Mouse (Mus musculus): ENCODE measurements around the gene Rnf183. TPM values are rescaled to one million over a fixed set of nuclear protein-coding genes. Genes with fewer than 3 reads are reported as not detected.

Rnf183 gene
- polyA plus RNA-seq, 1 experiment from 2014 or later, result 0.21 TPM

- ATAC-seq (replicated peaks), result 0 out of 2 replicates have a peak, but pooled peaks have one; percentile 33
- peaks cover 19% of the 10 kb centered on the region for H3K36me3 ChIP-seq (replicated peaks)
Measured at GRCm38 (mm10) chr4:62427978-62428758, 6.9 kb downstream of the Rnf183 start.

GRCm38 (mm10) chr4:62425891-62426290 lies 9.2 kb downstream of the Rnf183 start:
- 97% methylated on average over 4 of the region's 4 CpGs for WGBS
- H3K4me2 ChIP-seq, result no peak overlapping the region
- H3K4me3 ChIP-seq, result no peak overlapping the region
- H3K27ac ChIP-seq, result no peak overlapping the region
- H3K27me3 ChIP-seq (replicated peaks), result no peaks in the 10 kb centered on the region
- no peak overlapping the region for H3K9ac ChIP-seq
- H3K9me3 ChIP-seq, result no peaks in the 10 kb centered on the region
- H3K36me3 ChIP-seq (replicated peaks), result peaks cover 38% of the 10 kb centered on the region
- no peaks in the 10 kb centered on the region for H3K4me1 ChIP-seq
- ATAC-seq (replicated peaks), result no peak

More at GRCm38 (mm10) chr4:62427978-62428758, 6.9 kb downstream of the Rnf183 start:
- no peak overlapping the region for H3K4me3 ChIP-seq
- no peak overlapping the region for H3K9ac ChIP-seq
- no peak overlapping the region for H3K27ac ChIP-seq
- WGBS, result 86% methylated on average over 17 of the region's 17 CpGs
- no peaks in the 10 kb centered on the region for H3K9me3 ChIP-seq
- H3K4me2 ChIP-seq, result no peak overlapping the region
- H3K4me1 ChIP-seq, result no peaks in the 10 kb centered on the region
- no peaks in the 10 kb centered on the region for H3K27me3 ChIP-seq (replicated peaks)

GRCm38 (mm10) chr4:62419091-62419490 lies 16.0 kb downstream of the Rnf183 start:
- 98% methylated on average over 6 of the region's 6 CpGs for WGBS

GRCm38 (mm10) chr4:62418448-62418847 lies 16.6 kb downstream of the Rnf183 start:
- WGBS, result 82% methylated on average over 8 of the region's 8 CpGs
- no peak overlapping the region for H3K27ac ChIP-seq
- peaks cover 77% of the 10 kb centered on the region for H3K36me3 ChIP-seq (replicated peaks)
- no peaks in the 10 kb centered on the region for H3K27me3 ChIP-seq (replicated peaks)
- no peaks in the 10 kb centered on the region for H3K9me3 ChIP-seq
- H3K9ac ChIP-seq, result no peak overlapping the region
- ATAC-seq (replicated peaks), result no peak
- H3K4me1 ChIP-seq, result no peaks in the 10 kb centered on the region
- no peak overlapping the region for H3K4me3 ChIP-seq
- H3K4me2 ChIP-seq, result no peak overlapping the region

More at GRCm38 (mm10) chr4:62419091-62419490, 16.0 kb downstream of the Rnf183 start:
- H3K4me3 ChIP-seq, result no peak overlapping the region
- no peak overlapping the region for H3K9ac ChIP-seq
- no peak for ATAC-seq (replicated peaks)
- no peaks in the 10 kb centered on the region for H3K9me3 ChIP-seq
- no peaks in the 10 kb centered on the region for H3K4me1 ChIP-seq
- no peak overlapping the region for H3K4me2 ChIP-seq
- H3K27ac ChIP-seq, result no peak overlapping the region
- no peaks in the 10 kb centered on the region for H3K27me3 ChIP-seq (replicated peaks)
- peaks cover 82% of the 10 kb centered on the region for H3K36me3 ChIP-seq (replicated peaks)

- Histone ChIP-seq H3K4me3 (no peak overlapping the region), H3K4me1 (peaks cover 22% of the 10 kb centered on the region), H3K9ac (no peak overlapping the region), H3K27ac (no peak overlapping the region), H3K4me2 (no peak overlapping the region), H3K9me3 (no peaks in the 10 kb centered on the region), H3K36me3 (replicated peaks) (peaks cover 27% of the 10 kb centered on the region), H3K27me3 (replicated peaks) (no peaks in the 10 kb centered on the region)
- ATAC-seq (replicated peaks), result no peak
- 94% methylated on average over 10 of the region's 10 CpGs for WGBS
Measured at GRCm38 (mm10) chr4:62411606-62412005, 23.4 kb downstream of the Rnf183 start.

GRCm38 (mm10) chr4:62410325-62410724 lies 24.7 kb downstream of the Rnf183 start:
- 88% methylated on average over 2 of the region's 2 CpGs for WGBS
- H3K36me3 ChIP-seq (replicated peaks), result peaks cover 15% of the 10 kb centered on the region
- H3K4me1 ChIP-seq, result peaks cover 35% of the 10 kb centered on the region
- H3K4me2 ChIP-seq, result peak overlapping the region; percentile 67; the same call in 1 of the 2 replicates
- no peak overlapping the region for H3K27ac ChIP-seq
- H3K9ac ChIP-seq, result no peak overlapping the region; the same call in 1 of the 2 replicates
- H3K27me3 ChIP-seq (replicated peaks), result no peaks in the 10 kb centered on the region
- no peak overlapping the region for H3K4me3 ChIP-seq
- ATAC-seq (replicated peaks), result no peak
- H3K9me3 ChIP-seq, result no peaks in the 10 kb centered on the region

- Histone ChIP-seq H3K9me3 (no peaks in the 10 kb centered on the region), H3K27me3 (replicated peaks) (no peaks in the 10 kb centered on the region), H3K36me3 (replicated peaks) (peaks cover 8% of the 10 kb centered on the region; the same call in 1 of the 2 replicates), H3K9ac (peak overlapping the region; percentile 71), H3K4me3 (peak overlapping the region; percentile 66), H3K4me1 (peaks cover 39% of the 10 kb centered on the region), H3K4me2 (peak overlapping the region; percentile 67), H3K27ac (no peak overlapping the region)
- WGBS, result 42% methylated on average over 6 of the region's 6 CpGs
- ATAC-seq (replicated peaks), result no peak
Measured at GRCm38 (mm10) chr4:62409615-62410014, 25.4 kb downstream of the Rnf183 start.

GRCm38 (mm10) chr4:62408601-62409282 lies 26.3 kb downstream of the Rnf183 start, which contains the start of the genes Cdc26 and Prpf4:
Gene Cdc26 (minus strand): TSS chr4:62408642.
Gene Prpf4 (plus strand): TSS chr4:62408797.
- peak within 1 kb of the TSS; percentile 71 for H3K9ac ChIP-seq
- ATAC-seq (replicated peaks), result peak; percentile 99
- 0 out of 2 replicates have a peak, but pooled peaks cover 11% of the 10 kb centered on the region for H3K36me3 ChIP-seq (replicated peaks)
- H3K4me1 ChIP-seq, result peaks cover 39% of the 10 kb centered on the region
- under 1% methylated on average over 39 of the region's 39 CpGs for WGBS
- H3K4me3 ChIP-seq, result peak within 1 kb of the TSS; percentile 66
- no peaks in the 10 kb centered on the region for H3K27me3 ChIP-seq (replicated peaks)
- peak within 1 kb of the TSS; percentile 67 for H3K4me2 ChIP-seq
- H3K27ac ChIP-seq, result peak within 1 kb of the TSS; percentile 77
- no peaks in the 10 kb centered on the region for H3K9me3 ChIP-seq

- Histone ChIP-seq H3K27ac (peak overlapping the region; percentile 74), H3K27me3 (replicated peaks) (no peaks in the 10 kb centered on the region), H3K4me1 (peaks cover 39% of the 10 kb centered on the region), H3K36me3 (replicated peaks) (0 out of 2 replicates have a peak, but pooled peaks cover 11% of the 10 kb centered on the region), H3K9me3 (no peaks in the 10 kb centered on the region), H3K4me3 (peak overlapping the region; percentile 66), H3K9ac (peak overlapping the region; percentile 67), H3K4me2 (peak overlapping the region; percentile 40)
- ATAC-seq (replicated peaks), result peak; percentile 75
- WGBS, result 0% methylated on average over 35 of the region's 35 CpGs
Measured at GRCm38 (mm10) chr4:62407730-62408582, 27.1 kb downstream of the Rnf183 start.

GRCm38 (mm10) chr4:62406133-62406532 lies 28.9 kb downstream of the Rnf183 start:
- H3K27me3 ChIP-seq (replicated peaks), result no peaks in the 10 kb centered on the region
- WGBS, result 82% methylated on average over 4 of the region's 4 CpGs
- peaks cover 39% of the 10 kb centered on the region for H3K4me1 ChIP-seq
- H3K4me3 ChIP-seq, result no peak overlapping the region
- no peak overlapping the region for H3K4me2 ChIP-seq
- H3K36me3 ChIP-seq (replicated peaks), result peaks cover 13% of the 10 kb centered on the region; the same call in 1 of the 2 replicates
- no peak overlapping the region for H3K27ac ChIP-seq
- H3K9ac ChIP-seq, result no peak overlapping the region
- no peaks in the 10 kb centered on the region for H3K9me3 ChIP-seq
- no peak for ATAC-seq (replicated peaks)

- Histone ChIP-seq H3K27me3 (replicated peaks) (no peaks in the 10 kb centered on the region), H3K4me3 (no peak overlapping the region), H3K4me1 (no peaks in the 10 kb centered on the region), H3K9me3 (no peaks in the 10 kb centered on the region), H3K9ac (no peak overlapping the region), H3K4me2 (no peak overlapping the region), H3K27ac (no peak overlapping the region), H3K36me3 (replicated peaks) (peaks cover 39% of the 10 kb centered on the region; the same call in 1 of the 2 replicates)
- ATAC-seq (replicated peaks), result no peak
- WGBS, result 95% methylated on average over 3 of the region's 3 CpGs
Measured at GRCm38 (mm10) chr4:62398956-62399355, 36.1 kb downstream of the Rnf183 start.

All from midbrain, embryonic 15.5 days (tissue).